Mouse (Mus musculus): ENCODE measurements around the gene Ctse.
"Not testable (repeated sequence)": the region's sequence is repeated elsewhere in the genome, so short reads cannot be mapped to it uniquely, and the experiment has no call there.

The Ctse gene

GRCm38 (mm10) chr1:131637791-131638540 is at the start of gene Ctse:
Gene Ctse, plus strand, starts transcription at chr1:131638306.
- DNase-seq (ENCODE audit: low read depth), result no peak

- DNase-seq (ENCODE audit: low read depth), result no peak
Measured at GRCm38 (mm10) chr1:131598905-131599304, 39.2 kb upstream of the Ctse start, which contains the start of gene Avpr1b. Gene Avpr1b, plus strand, starts transcription at chr1:131599239.

- DNase-seq (ENCODE audit: low read depth), result peak; percentile 10
Measured at GRCm38 (mm10) chr1:131600314-131600713, 37.8 kb upstream of the Ctse start.

- no peak for DNase-seq (ENCODE audit: low read depth)
Measured at GRCm38 (mm10) chr1:131606719-131607118, 31.4 kb upstream of the Ctse start.

GRCm38 (mm10) chr1:131612556-131613155 is 25.4 kb upstream of the Ctse start:
- DNase-seq (ENCODE audit: low read depth), result no peak

DNA sequence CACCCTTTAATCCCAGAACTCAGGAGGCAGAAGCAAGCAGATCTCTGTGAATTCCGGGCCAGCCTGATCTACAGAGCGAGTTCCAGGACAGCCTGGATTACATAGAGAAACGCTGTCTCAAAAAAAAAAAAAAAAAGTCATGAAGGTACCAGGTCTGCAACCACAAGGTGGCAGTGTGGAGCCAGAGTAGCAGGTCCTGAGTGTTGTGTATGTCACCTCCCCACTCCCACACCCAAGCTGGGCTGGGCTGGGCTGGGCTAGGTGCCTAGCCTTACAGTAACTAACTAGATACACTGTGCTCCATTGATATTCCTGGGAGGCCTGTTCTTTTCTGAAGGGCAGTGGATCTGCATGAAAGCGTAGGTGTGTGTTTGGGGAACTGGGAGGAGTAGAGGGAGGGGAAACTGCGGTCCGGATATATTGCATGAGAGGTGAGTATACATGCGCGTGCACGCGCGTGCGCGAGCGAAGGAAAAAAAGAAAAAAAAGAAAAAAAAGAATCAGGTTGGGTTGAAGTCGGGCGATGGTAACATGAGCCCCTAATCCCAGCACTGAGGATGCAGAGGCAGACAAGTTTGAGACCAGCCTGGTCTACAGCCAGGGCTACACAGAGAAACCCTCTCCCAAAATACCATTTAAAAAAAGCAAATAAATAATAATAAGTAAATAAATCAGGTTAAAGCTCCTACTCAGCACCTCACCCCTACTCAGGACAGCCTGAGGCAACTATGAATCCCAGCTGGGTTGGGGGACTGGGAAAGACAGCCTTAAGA is 24.6 kb upstream of the Ctse start:
- DNase-seq (ENCODE audit: low read depth), result peak; percentile 84

DNA sequence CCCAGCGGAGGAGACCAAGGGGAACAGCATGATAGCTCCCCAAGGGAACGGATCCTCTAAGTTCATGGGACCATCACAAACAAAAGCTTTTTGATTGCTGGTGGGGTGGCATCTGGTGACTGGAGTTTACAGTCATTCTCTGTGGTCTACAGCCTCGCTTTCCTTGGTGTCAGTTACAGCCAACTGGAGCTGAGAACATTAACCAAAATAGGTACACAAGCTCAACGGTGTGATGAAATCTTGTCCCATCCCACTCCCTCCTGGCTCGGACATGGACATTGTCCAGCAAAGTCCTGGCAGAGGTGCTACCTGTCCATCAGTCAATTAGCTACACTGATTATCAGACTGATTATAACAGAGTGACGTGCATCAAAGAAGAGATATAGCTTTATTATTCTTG is 23.5 kb upstream of the Ctse start:
- DNase-seq (ENCODE audit: low read depth), result no peak

DNA sequence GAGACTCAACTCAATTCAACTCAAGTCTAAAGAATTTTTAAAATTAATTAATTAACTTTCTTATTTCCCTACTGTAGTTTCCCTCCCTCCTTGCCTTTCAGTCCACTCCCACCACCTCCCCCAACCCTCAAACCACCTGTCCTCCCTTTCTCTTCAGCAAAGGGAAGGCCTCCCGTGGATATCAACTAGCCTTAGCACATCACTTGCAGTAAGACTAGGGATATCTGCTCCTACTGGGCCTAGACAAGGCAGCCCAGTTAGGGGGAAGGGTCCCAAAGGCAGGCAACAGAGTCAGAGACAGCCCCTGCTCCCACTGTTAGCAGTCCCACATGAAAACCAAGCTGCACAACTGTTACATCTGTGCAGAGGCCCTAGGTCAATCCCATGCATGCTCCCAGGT is 22.0 kb upstream of the Ctse start:
- no peak for DNase-seq (ENCODE audit: low read depth)

DNA sequence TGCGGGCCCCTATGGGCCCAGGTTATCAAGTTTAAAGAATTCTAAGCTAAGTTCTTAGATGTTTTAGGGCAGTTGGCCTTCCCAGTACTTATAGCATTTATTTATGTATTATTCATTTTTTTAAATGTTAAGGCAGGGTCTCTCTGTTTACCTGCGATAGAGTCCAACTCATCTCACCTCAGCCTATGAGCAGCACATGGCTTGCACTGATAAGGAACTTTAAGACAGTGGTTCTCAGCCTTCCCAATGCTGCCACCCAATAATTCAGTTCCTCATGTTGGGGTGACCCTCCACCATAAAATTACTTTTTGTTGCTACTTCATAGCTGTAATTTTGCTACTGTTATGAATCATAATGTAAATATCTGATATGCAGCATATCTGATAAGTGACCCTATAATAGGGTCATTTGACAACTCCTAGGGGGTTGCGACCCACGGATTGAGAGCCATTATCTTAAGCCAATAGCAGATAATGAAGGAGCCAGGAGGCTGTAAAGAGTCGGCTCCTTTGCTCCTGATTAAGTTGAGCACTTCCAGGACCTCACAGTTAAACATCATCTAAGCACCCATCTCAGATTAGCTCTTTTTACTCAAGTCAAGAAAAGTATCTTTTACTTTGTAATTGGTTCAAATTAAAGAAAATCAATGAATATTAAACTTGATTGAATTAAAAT is 21.4 kb upstream of the Ctse start:
- DNase-seq (ENCODE audit: low read depth), result no peak

GRCm38 (mm10) chr1:131618576-131618975 is 19.5 kb upstream of the Ctse start:
- DNase-seq (ENCODE audit: low read depth), result no peak

DNA sequence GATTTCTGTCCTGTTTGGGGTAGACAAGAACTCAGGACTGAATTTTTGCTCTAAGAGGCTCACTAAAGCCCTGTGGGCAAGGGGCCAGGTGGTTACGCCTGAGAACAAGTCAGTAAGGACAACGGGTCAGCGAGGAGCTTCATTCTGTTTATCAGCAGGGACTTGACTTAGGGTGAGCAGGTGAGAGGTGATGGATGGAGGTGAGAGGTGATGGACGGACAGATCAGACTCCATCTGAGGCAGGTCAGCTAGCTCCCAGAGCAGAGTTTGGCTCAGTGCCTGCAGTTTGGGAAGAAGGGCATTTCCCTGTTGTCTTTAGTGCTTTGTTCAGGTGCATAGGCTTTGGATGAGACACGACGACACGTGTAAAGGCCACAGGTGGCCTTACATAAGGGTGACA is 18.8 kb upstream of the Ctse start:
- no peak for DNase-seq (ENCODE audit: low read depth)

DNA sequence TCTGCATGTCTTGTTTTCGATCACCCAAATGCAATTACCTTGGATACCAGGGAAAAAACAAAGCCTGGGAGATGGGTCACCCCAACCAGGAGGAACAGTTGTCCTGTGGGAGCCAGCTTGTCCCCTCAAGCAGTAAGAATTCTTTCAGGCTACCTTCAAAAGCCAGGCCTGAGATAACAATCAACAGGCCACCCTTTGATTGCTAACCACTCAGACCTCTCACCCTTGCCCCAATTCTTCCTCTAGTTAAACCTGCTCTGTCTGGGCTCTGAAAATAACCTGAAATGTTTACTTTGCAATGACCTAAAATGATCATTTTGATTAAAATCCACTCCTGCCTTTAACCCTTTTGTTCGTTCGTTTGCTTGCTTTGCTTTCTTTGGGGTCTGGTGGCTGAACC is 14.5 kb upstream of the Ctse start:
- DNase-seq (ENCODE audit: low read depth), result no peak

GRCm38 (mm10) chr1:131624175-131624835 is 13.8 kb upstream of the Ctse start:
- no peak for DNase-seq (ENCODE audit: low read depth)

DNA sequence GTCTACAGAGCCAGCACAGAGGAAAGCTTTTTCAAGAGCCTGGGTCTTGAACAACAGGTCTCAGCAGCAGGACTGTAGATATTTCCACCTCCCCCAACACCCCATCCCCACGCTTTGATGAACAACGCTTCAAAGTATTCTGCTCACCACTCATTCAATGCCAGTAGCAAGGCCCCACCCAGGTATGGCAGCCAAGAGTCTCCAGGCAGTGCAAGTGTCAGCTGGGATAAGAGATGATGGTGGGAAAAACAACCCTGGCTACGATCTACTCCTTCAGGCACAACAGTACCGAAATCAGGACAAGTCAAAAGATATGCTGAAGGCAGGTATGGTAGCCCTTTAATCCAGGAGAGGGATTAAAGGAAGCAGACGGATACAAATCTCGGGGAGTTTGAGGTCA is 11.9 kb upstream of the Ctse start:
- DNase-seq (ENCODE audit: low read depth), result no peak

- not testable (repeated sequence) for DNase-seq (ENCODE audit: low read depth)
Measured at GRCm38 (mm10) chr1:131632216-131632615, 5.9 kb upstream of the Ctse start.

DNA sequence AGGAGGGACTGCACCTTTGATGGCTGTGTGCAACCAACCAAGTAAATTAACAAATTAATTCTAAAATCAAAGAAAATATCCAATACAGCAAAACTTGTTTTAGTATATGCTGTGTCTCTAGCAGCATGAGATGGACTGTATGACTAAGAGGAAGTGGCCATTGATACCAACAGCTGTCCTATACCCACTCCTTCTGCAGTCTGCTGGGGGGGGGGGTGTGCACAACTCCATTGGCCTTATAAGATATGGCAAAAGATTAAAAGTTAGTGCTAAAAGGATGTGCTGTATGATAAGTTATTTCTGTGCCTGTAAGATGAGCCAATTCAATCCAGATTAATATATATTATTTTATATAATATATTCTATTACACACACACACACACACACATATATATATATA is 3.6 kb upstream of the Ctse start:
- DNase-seq (ENCODE audit: low read depth), result no peak

- DNase-seq (ENCODE audit: low read depth), result no peak
Measured at GRCm38 (mm10) chr1:131638541-131639421, 675 bp downstream of the Ctse start.

GRCm38 (mm10) chr1:131640062-131640461 is 2.0 kb downstream of the Ctse start:
- DNase-seq (ENCODE audit: low read depth), result no peak

DNA sequence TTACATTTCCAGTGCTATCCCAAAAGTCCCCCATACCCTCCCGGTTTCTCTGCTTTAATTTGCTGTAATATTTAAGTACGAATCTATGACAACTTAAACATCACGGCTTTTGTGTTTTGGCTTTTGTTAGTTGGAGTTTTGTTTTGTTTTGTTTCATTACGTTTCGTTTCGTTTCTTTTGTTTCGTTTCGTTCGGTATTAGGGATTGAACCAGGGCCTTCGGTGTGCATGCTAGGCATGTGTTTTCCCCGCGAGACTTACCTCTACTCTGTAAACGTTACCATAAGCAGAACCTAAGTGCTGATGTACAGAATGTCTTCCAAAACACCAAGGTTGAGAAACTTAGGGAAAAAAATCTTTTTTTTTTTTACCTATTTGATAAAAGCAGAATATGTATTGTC is 3.5 kb downstream of the Ctse start:
- no peak for DNase-seq (ENCODE audit: low read depth)

GRCm38 (mm10) chr1:131642251-131642650 is 4.1 kb downstream of the Ctse start:
- DNase-seq (ENCODE audit: low read depth), result no peak
